Mouse (Mus musculus): Measurements from ENCODE around the gene Polr2c. TPM values are rescaled to one million over a fixed set of nuclear protein-coding genes. Genes with fewer than 3 reads are reported as not detected.

Gene Polr2c
- polyA plus RNA-seq, 1 experiment from 2014 or later = 70.4 TPM

GRCm38 (mm10) chr8:94913061-94913660, 55.9 kb downstream of the Polr2c start:
- H3K9me3 ChIP-seq (ENCODE audit: control insufficient read depth, low read length) = no peaks in the 10 kb centered on the region
- 28% methylated on average over 68 of the region's 77 CpGs for WGBS
- peak; percentile 88 for DNase-seq (ENCODE audit: low spot score)
- no peak overlapping the region for H3K9ac ChIP-seq (ENCODE audit: low read length)
- TF ChIP-seq CTCF (IDR thresholded peaks at IDR 0.05; ENCODE audit: low read depth) (peak; percentile 79), EP300 (optimal IDR thresholded peaks at IDR 0.05) (no peak)
- peak overlapping the region; percentile 20; the same call in 1 of the 2 replicates for H3K4me3 ChIP-seq (ENCODE audit: low read depth, low read length)
- peaks cover 7% of the 10 kb centered on the region; the same call in 1 of the 2 replicates for H3K36me3 ChIP-seq (ENCODE audit: control insufficient read depth, insufficient read depth, low read length)
- H3K27ac ChIP-seq (replicated peaks) = no peak overlapping the region
- no peaks in the 10 kb centered on the region for H3K27me3 ChIP-seq (ENCODE audit: control insufficient read depth, insufficient read depth, low read length)
- ATAC-seq (ENCODE audit: low FRiP score, low TSS enrichment) = peak; percentile 71
- peak overlapping the region; percentile 53 for H3K4me2 ChIP-seq (replicated peaks; ENCODE audit: low read depth)
- peaks cover 4% of the 10 kb centered on the region for H3K4me1 ChIP-seq (replicated peaks; ENCODE audit: control insufficient read depth, insufficient read depth)

- no peaks in the 10 kb centered on the region for H3K9me3 ChIP-seq (ENCODE audit: control insufficient read depth, low read length)
- H3K4me2 ChIP-seq (replicated peaks; ENCODE audit: low read depth) = no peak overlapping the region
- H3K9ac ChIP-seq (ENCODE audit: low read length) = no peak overlapping the region
- H3K27me3 ChIP-seq (ENCODE audit: control insufficient read depth, insufficient read depth, low read length) = no peaks in the 10 kb centered on the region
- no peak overlapping the region for H3K27ac ChIP-seq (replicated peaks)
- H3K4me3 ChIP-seq (ENCODE audit: low read depth, low read length) = no peak overlapping the region
- H3K36me3 ChIP-seq (ENCODE audit: control insufficient read depth, insufficient read depth, low read length) = 0 out of 2 replicates have a peak, but pooled peaks cover 3% of the 10 kb centered on the region
- ATAC-seq (ENCODE audit: low FRiP score, low TSS enrichment) (no peak), DNase-seq (ENCODE audit: low spot score) (no peak)
- 75% methylated on average over 6 of the region's 6 CpGs for WGBS
- no peak for TF ChIP-seq CTCF (IDR thresholded peaks at IDR 0.05; ENCODE audit: low read depth)
- no peak for TF ChIP-seq EP300 (optimal IDR thresholded peaks at IDR 0.05)
- H3K4me1 ChIP-seq (replicated peaks; ENCODE audit: control insufficient read depth, insufficient read depth) = peaks cover 4% of the 10 kb centered on the region
Measured at GRCm38 (mm10) chr8:94914256-94914655, 57.0 kb downstream of the Polr2c start.

DNA sequence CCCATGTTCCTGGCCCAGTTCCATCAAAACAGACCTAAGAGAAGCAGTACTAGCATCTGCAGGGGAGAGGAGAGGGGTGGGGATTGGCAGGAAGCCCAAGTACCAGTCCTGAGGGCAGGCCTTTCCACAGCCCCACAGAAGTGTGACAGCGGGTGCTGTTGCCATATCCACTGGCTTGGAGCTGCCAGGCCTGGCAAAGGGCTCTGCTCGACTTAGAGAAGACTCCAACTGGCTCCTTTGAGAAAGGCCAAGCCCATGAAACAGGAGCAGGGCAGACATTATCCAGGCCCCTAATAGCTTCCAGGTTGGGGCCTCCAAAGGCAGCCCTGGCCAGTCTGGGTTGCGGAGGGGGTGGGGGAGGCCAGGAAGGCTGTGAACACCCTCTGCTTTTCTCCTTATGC, 57.5 kb downstream of the Polr2c start:
- peak; percentile 40 for DNase-seq (ENCODE audit: low spot score)
- Histone ChIP-seq H3K4me3 (ENCODE audit: low read depth, low read length) (no peak overlapping the region), H3K27me3 (ENCODE audit: control insufficient read depth, insufficient read depth, low read length) (no peaks in the 10 kb centered on the region), H3K27ac (replicated peaks) (no peak overlapping the region), H3K36me3 (ENCODE audit: control insufficient read depth, insufficient read depth, low read length) (0 out of 2 replicates have a peak, but pooled peaks cover 3% of the 10 kb centered on the region), H3K4me2 (replicated peaks; ENCODE audit: low read depth) (peak overlapping the region; percentile 20; the same call in 1 of the 2 replicates), H3K9me3 (ENCODE audit: control insufficient read depth, low read length) (no peaks in the 10 kb centered on the region), H3K9ac (ENCODE audit: low read length) (no peak overlapping the region), H3K4me1 (replicated peaks; ENCODE audit: control insufficient read depth, insufficient read depth) (peaks cover 4% of the 10 kb centered on the region)
- 29% methylated on average over 3 of the region's 3 CpGs for WGBS
- ATAC-seq (ENCODE audit: low FRiP score, low TSS enrichment) = no peak
- no peak for TF ChIP-seq CTCF (IDR thresholded peaks at IDR 0.05; ENCODE audit: low read depth)
- TF ChIP-seq EP300 (optimal IDR thresholded peaks at IDR 0.05) = no peak

GRCm38 (mm10) chr8:94916311-94916959, 59.2 kb downstream of the Polr2c start:
- Histone ChIP-seq H3K4me2 (replicated peaks; ENCODE audit: low read depth) (peak overlapping the region; percentile 86), H3K9ac (ENCODE audit: low read length) (peak overlapping the region; percentile 64), H3K27me3 (ENCODE audit: control insufficient read depth, insufficient read depth, low read length) (no peaks in the 10 kb centered on the region), H3K36me3 (ENCODE audit: control insufficient read depth, insufficient read depth, low read length) (no peaks in the 10 kb centered on the region), H3K9me3 (ENCODE audit: control insufficient read depth, low read length) (no peaks in the 10 kb centered on the region), H3K4me3 (ENCODE audit: low read depth, low read length) (peak overlapping the region; percentile 81), H3K27ac (replicated peaks) (peak overlapping the region; percentile 58), H3K4me1 (replicated peaks; ENCODE audit: control insufficient read depth, insufficient read depth) (peaks cover 4% of the 10 kb centered on the region)
- 45% methylated on average over 9 of the region's 9 CpGs for WGBS
- ATAC-seq (ENCODE audit: low FRiP score, low TSS enrichment) (no peak), DNase-seq (ENCODE audit: low spot score) (no peak)
- TF ChIP-seq EP300 (optimal IDR thresholded peaks at IDR 0.05) = no peak
- no peak for TF ChIP-seq CTCF (IDR thresholded peaks at IDR 0.05; ENCODE audit: low read depth)

DNA sequence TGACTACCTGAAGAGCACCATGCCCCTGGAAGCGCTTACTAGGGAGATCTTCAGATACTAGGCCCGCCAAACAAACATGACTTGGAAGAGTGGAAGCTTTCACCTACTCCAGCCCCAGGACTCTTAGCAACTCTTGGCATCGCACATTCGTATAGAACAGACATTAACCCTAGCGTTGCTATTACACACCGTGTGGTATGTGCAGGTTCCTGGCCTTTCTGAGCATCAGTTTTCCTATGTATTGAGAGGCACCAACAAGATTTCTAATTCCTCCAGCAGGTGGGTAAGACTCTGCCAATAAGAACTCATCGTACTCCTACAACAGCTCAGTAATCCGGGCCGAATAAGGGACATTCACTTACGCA, 59.7 kb downstream of the Polr2c start:
- Histone ChIP-seq H3K27ac (replicated peaks) (peak overlapping the region; percentile 58), H3K4me2 (replicated peaks; ENCODE audit: low read depth) (peak overlapping the region; percentile 86), H3K9me3 (ENCODE audit: control insufficient read depth, low read length) (no peaks in the 10 kb centered on the region), H3K4me3 (ENCODE audit: low read depth, low read length) (peak overlapping the region; percentile 81), H3K9ac (ENCODE audit: low read length) (peak overlapping the region; percentile 64), H3K27me3 (ENCODE audit: control insufficient read depth, insufficient read depth, low read length) (no peaks in the 10 kb centered on the region), H3K4me1 (replicated peaks; ENCODE audit: control insufficient read depth, insufficient read depth) (peaks cover 4% of the 10 kb centered on the region), H3K36me3 (ENCODE audit: control insufficient read depth, insufficient read depth, low read length) (no peaks in the 10 kb centered on the region)
- TF ChIP-seq EP300 (optimal IDR thresholded peaks at IDR 0.05) = no peak
- no peak for TF ChIP-seq CTCF (IDR thresholded peaks at IDR 0.05; ENCODE audit: low read depth)
- WGBS = 9% methylated on average over 10 of the region's 10 CpGs
- DNase-seq (ENCODE audit: low spot score) = no peak
- peak; percentile 8; the same call in 1 of the 2 replicates for ATAC-seq (ENCODE audit: low FRiP score, low TSS enrichment)

GRCm38 (mm10) chr8:94917352-94917751, 60.1 kb downstream of the Polr2c start:
- peak overlapping the region; percentile 86 for H3K4me2 ChIP-seq (replicated peaks; ENCODE audit: low read depth)
- peak overlapping the region; percentile 80 for H3K27ac ChIP-seq (replicated peaks)
- H3K9ac ChIP-seq (ENCODE audit: low read length) = peak overlapping the region; percentile 83
- whole genome bisulfite sequencing = 1% methylated on average over 24 of the region's 27 CpGs
- TF ChIP-seq CTCF (IDR thresholded peaks at IDR 0.05; ENCODE audit: low read depth) = peak; percentile 82
- no peak for TF ChIP-seq EP300 (optimal IDR thresholded peaks at IDR 0.05)
- peaks cover 4% of the 10 kb centered on the region for H3K4me1 ChIP-seq (replicated peaks; ENCODE audit: control insufficient read depth, insufficient read depth)
- peak; percentile 93 for ATAC-seq (ENCODE audit: low FRiP score, low TSS enrichment)
- no peaks in the 10 kb centered on the region for H3K9me3 ChIP-seq (ENCODE audit: control insufficient read depth, low read length)
- DNase-seq (ENCODE audit: low spot score) = peak; percentile 93
- no peaks in the 10 kb centered on the region for H3K36me3 ChIP-seq (ENCODE audit: control insufficient read depth, insufficient read depth, low read length)
- peak overlapping the region; percentile 81 for H3K4me3 ChIP-seq (ENCODE audit: low read depth, low read length)
- no peaks in the 10 kb centered on the region for H3K27me3 ChIP-seq (ENCODE audit: control insufficient read depth, insufficient read depth, low read length)

Data from stomach, postnatal 0 days (tissue).